Mouse (Mus musculus) adrenal gland, postnatal 4 days (tissue): ENCODE measurements around the gene Slc43a1. TPM values are rescaled to one million over a fixed set of nuclear protein-coding genes. Genes with fewer than 3 reads are reported as not detected.
A peak's percentile ranks its signal among the peaks of the same experiment; 100 is the strongest.

Experiments used
- DNase-seq, 2 experiments: peaks; one replicate each; pipeline ENCODE4 v3.0.0; 2021 to 2022; ENCODE audit warnings: low spot score in 2 of 2, mixed read lengths in 2 of 2
- total RNA-seq, 2 experiments: library from RNA; stranded (reverse); gene quantifications; 2 replicates each; pipeline ENCODE4 v1.2.3; 2021

The Slc43a1 gene
- total RNA-seq, 2 experiments from 2014 or later, result 8.8 to 11.1 TPM

DNA sequence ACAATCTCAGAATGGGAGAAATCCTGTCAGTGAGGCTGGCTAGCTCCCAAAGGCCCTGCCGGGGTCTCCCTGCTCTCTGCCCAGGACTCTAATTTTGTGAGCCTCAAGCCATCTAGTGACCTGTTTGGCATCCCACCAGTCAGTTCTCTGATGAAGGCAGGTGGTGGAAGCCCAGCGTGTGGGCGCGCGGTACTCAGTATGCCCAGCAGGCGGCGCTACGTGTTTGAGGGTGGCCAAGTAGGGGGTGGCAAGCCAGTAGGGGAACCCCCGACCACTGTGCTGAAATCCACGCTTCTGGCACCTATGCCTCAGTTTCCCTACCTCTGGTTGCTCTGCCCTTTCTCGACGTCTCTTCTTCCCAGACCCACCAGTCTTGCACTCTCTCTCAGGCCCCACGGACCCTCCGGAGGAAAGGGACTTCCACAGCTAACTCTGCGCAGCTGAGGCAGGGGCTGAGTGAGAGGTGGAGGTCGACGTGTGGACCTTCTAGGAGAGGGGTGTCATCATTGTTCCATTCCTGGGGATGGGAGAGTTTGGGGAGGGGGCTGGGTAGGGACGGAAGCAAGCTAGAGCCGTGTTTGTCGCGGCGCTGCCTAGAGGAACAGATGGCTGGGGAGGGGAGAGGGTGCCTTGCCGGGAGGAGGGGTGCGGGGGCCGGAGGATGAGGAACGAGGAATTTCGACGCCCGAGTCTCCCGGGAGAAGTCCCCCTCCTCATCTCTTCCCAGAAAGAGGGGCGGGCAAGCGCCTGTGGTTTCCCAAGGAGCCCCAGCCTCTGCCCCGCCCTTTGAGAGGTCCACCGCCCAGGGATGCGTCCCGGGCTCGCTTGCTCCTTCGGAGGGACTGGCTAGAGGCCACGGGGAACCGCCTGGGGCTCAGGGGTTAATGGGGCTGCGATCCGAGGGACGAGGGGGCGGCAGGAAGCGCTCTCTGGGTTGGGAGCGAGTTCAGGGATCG, 27.2 kb downstream of the Slc43a1 start:
- no peak for DNase-seq

DNA sequence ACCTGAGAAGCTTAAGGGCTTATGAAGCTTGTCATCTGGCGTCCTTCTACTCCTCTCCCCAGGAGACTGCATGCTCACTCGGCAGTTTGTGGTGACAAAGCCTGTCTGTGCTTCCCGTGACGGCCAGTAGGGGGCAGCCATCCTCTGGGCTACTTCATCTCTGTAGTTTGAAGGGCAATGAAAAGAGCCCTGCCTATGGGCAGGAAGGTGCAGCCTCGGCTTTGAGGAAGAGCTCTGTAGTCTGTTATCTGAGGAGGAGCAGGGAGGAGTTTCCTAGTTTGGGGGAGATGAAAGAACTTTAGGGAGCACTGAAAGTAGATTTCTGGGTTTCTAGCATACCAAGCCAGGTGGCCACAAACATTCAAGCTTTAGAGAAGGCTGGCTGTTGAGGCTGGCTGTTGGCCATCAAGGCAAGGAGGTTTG, 29.9 kb downstream of the Slc43a1 start:
- peak in 1 of 2 experiments; percentile 58 for DNase-seq

DNA sequence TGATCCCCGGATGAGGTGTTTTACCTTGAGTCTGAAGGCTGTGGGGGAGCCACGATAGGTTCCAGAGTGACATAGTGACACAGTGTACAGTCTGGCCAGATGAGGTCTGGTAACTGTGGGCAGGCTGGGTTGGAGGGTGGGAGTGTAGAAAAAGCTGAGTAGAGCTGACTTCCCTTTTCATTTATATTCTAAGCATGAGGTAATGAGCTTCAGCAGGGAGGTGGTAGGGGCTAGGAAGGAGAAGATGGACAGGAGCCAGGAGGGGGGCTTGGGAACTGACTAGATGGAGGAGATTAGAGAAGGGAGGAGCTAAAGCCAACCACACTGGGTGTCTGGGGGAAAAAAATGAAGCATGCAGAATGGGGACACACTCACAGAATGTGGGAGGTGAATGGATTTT, 30.3 kb downstream of the Slc43a1 start:
- DNase-seq, result no peak

DNA sequence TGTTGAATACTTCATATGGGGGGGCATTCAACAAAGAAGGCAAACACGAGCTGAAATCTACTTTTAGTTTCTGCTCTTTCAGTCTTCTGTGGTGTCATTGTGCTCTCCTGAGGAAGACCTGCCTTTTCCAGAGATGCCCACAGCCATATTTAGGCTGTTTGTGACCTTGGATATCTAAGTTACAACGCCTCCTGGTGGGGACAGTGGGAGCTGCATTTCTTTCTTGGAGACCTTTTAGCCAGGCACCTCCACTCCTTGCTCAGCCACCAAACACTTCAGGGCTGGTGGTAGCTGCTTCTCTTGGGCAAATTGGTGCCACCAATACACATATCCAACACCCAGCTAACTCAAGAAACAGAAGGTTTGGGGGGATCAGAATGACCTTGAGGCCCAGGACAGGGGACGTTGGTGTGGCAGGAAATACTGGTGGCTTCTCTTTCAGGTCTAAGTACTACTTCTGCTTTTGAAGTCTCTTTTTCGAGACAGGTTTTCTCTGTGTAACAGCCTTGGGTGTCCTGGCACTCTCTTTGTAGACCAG, 32.0 kb downstream of the Slc43a1 start:
- DNase-seq, result no peak

GRCm38 (mm10) chr2:84872105-84872716, 33.6 kb downstream of the Slc43a1 start:
- DNase-seq, result no peak

DNA sequence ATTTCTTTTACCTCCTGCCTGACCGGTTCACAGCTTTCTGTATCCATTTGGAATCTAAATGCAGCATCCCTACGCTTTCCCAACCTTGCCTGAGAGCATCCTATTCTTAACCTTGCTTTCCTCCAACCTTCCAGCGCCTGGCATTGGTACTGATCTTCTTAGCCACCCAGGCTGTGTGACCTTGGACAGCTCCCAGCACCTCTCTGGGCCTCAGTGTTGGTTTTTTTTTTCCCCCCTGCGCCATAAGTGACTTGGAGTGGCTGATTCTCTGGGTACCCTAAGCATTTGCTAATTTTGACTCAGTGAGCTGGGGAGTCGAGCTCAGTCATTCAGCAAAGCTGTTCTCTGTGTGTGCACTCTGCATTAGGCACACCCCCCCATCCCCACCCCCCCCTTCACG, 37.2 kb downstream of the Slc43a1 start:
- DNase-seq, result no peak

DNA sequence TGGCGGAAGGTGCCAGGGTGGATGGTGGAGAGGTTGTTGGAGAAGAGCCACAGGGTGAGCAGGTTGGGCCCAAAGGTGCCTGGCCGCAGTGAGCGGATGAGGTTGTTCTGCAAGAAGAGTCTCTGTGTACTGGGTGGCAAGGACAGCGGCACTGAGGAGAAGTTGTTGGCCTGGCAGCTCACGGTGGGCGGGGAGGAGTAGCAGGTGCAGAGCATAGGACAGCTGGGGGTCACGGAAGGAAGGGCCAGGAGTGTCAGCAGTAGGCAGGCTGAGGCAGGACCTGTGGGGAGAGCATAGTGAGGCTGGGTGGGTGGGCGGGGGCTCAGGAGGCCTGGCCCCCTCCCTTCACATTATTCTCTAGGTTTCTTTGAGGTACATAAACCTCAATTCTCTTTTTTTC, 41.9 kb downstream of the Slc43a1 start:
- DNase-seq, result no peak

DNA sequence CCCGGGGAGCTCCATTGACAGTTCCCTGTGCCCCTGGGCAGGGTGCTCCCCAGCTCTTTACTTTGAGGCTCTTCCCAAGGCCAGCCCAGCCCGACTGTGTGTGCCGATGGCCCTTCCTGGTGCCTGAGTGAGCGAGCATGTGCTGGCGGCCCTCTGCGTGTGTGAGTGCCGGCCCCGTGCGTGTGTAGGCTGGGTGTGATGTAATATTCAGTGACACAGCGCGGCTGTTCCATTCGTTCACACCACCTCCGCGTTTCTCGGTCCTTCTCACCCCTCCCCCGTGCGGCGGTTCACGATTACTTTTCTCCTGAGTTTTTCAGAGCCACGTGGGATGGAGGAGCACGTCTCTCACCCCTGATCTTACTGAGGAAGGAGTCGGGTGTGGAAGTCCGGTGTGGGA, 44.0 kb downstream of the Slc43a1 start:
- no peak for DNase-seq

- DNase-seq, result no peak
Observed at GRCm38 (mm10) chr2:84883084-84883483, 44.4 kb downstream of the Slc43a1 start.

DNA sequence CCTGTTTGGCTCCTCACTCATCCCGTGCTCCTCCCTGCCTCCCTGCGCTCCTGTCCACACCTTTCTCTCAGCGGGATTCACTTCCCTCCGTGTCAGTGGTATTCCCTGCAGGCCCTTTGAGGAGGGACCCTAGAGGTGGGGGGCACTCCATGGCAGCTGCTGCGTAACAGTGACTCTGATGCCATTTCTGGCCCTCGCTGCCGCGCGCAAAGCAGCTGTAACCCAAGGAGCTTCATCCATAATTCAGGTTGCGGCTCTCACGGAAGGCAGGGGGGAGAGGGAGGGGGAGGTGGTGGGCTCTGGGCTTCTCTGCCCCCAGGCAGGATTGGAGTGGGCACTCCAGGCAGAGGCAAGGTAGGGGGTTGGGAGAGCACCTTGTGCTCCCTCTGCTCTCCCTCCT, 44.9 kb downstream of the Slc43a1 start:
- no peak for DNase-seq

DNA sequence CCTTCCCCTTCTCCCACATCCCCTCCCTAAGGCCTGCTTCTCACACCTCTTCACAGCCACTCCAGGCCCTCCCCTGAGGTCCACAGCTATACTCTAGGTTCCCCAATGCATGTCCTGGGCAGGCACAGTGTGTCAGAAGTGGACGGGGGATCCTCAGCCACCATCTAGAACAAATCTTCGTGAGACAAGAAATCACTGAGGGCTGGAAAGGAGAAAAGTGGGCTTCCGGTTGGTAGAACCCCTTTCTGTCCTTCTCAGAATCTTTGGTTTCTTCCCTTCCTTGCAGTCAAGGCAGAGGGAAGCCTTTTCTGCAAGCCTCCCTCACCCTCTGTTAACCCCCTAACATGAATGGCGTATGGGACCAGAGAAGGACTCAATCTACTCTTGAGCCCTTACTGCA, 45.3 kb downstream of the Slc43a1 start:
- no peak for DNase-seq

- DNase-seq, result no peak
Observed at GRCm38 (mm10) chr2:84884611-84885010, 46.0 kb downstream of the Slc43a1 start.

- DNase-seq, result no peak
Observed at GRCm38 (mm10) chr2:84885084-84886055, 46.7 kb downstream of the Slc43a1 start.

- no peak for DNase-seq
Observed at GRCm38 (mm10) chr2:84886234-84886731, 47.6 kb downstream of the Slc43a1 start, which contains the start of gene Rtn4rl2. Rtn4rl2 (minus strand) TSS chr2:84886710.

- peak in 1 of 2 experiments; percentile 7 for DNase-seq
Observed at GRCm38 (mm10) chr2:84886821-84887281, 48.2 kb downstream of the Slc43a1 start.

DNA sequence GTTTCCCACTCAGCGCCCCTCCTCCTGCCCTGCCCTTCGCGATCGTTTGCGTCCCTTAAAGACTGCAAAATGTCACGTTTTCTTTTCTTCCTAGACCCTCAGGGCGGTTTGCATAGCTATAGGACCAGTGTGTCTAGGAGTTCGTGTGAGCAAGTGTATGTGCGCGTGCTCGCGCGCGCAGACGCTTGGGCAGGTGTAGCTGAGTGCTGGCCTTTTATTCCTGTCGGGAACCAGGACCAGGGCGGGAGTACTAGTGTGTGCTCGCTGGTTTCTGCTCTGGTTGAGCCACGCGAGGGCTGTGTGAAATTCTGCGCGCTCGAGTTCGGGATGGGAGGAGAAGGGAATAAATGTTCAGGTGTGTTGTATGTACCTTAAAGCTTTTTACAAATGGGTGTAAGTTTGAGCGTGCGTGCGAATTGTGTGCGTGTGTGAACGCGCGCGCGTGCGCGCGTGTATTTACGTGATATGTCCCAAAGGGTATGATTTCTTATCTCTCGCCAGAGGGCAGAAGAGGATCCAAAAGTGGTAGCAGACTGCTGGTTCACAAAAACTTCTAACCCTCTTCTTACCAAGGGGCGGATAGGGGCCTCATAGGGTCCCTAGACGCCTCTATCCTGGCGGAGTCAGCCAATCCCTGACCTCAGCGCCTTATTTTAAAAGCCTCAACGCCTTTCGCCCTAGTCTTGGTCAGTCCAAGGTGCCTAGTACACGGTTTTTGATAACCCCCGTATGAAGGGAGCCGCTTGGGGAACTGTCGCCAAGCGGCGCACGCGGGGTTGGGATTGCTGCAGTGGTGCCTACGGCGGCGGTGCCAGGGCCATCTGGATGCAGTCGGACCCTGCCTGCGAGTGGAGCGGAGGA, 49.0 kb downstream of the Slc43a1 start:
- no peak for DNase-seq

DNA sequence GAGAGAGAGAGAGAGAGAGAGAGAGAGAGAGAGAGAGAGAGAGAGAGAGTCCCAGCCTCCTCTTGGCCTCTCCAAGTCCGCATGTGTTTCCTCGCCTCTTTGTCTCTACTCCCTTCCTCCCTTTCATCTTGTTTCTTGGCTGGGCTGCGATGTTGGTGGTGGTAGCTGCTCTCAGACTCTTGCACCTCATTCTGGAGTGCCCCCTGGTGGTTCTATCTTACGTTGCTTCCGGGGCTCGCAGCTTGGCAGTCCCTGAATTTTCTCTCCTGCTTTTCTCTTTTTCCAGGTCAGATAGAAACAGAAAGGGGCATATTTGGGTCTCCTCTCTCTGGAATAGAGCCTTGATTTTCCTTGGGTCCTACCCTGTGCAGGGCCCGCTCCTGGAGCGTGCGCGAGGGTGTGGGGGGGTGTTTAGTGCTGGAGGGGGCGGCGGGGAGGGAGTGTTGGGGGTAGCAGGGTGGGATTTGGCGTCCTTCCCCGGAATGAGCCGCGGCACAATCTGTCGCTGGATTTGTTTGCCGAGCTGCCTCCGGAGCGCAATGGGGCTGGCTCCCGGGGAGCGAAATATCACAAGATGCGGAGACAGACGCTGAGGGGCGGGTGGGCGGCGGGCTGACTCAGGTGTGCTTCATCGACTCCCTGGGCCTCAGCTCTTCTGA, 50.1 kb downstream of the Slc43a1 start:
- no peak for DNase-seq

DNA sequence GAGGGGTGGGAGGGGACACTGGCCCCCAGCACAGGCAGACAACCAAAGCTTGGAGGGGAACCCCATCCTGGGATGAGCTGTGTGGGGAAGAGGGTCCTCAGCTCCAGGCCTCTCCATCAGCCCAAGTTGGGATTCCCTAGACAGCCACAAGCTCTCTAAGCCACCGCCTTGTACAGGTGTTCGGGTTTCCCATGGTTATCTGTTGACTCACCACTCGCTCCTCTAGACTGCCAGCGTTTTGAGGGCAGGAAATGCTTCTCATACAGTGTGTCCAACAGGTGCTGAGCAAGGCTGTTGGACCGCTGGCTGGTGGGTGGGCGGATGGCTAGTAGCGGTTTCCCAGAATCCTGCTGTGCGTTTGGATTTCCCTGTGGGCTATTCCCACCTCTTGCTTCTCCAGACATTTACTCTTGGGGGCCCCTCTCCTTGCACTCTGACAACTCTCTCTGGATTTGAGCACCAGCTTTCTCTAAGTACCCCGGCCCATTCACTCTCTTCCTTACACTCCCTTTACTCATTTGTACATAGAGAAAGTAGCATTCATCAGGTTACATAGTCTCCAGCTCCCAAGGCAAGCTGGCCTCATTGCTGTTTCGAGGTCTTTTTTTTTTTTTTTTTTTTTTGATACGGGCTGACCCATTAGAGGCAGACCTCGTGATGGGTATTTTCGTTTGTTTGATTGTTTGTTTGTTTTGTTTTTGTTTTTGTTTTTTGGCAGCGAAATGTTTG, 50.8 kb downstream of the Slc43a1 start:
- DNase-seq, result no peak

- DNase-seq, result peak in 1 of 2 experiments; percentile 58
Observed at GRCm38 (mm10) chr2:84890045-84890340, 51.3 kb downstream of the Slc43a1 start.
